Mouse (Mus musculus) heart, postnatal 0 days (tissue): ENCODE results near the gene Myl7. TPM values are rescaled to one million over a fixed set of nuclear protein-coding genes. Genes with fewer than 3 reads are reported as not detected.

ENCODE experiments used
- ATAC-seq: fragments of 200-750 bp; cut with Nextera tagmentation; 2 replicates; pipeline ENCODE4 v1.8.0; 2017; ENCODE audit warnings: low read depth, moderate number of reproducible peaks, moderate library complexity; ENCODE audit not compliant: insufficient read depth
- DNase-seq: peaks from one replicate; pipeline ENCODE4 v3.0.0-alpha.2; 2016; ENCODE audit warnings: low spot score
- H3K27ac ChIP-seq: fragments of 300-500 bp; sonication (generic); 2 replicates; pipeline ENCODE4 v1.5.1; 2014; ENCODE audit warnings: low read depth, mild to moderate bottlenecking
- H3K27me3 ChIP-seq: fragments of 300-500 bp; sonication (generic); 2 replicates; pipeline ENCODE4 v1.6.1; 2014; ENCODE audit warnings: low read length, mixed read lengths; ENCODE audit not compliant: control insufficient read depth, insufficient read depth
- H3K36me3 ChIP-seq: fragments of 300-500 bp; sonication (generic); replicated peaks from 2 replicates; pipeline ENCODE4 v1.6.1; 2014; ENCODE audit warnings: low read length, mixed read lengths; ENCODE audit not compliant: control insufficient read depth, insufficient read depth
- H3K4me1 ChIP-seq: fragments of 300-500 bp; sonication (generic); 2 replicates; pipeline ENCODE4 v1.6.1; 2014; ENCODE audit warnings: antibody characterized with exemption; ENCODE audit not compliant: control insufficient read depth, insufficient read depth
- H3K4me2 ChIP-seq: fragments of 300-500 bp; sonication (generic); 2 replicates; pipeline ENCODE4 v1.6.1; 2014; ENCODE audit warnings: low read depth, mild to moderate bottlenecking, low read length, moderate library complexity
- H3K4me3 ChIP-seq: fragments of 300-500 bp; sonication (generic); 2 replicates; pipeline ENCODE4 v1.5.1; 2014; ENCODE audit warnings: low read depth, low read length
- H3K9ac ChIP-seq: fragments of 300-500 bp; sonication (generic); replicated peaks from 2 replicates; pipeline ENCODE4 v1.6.1; 2014; ENCODE audit warnings: low read depth, low read length, mixed read lengths
- H3K9me3 ChIP-seq: fragments of 300-500 bp; sonication (generic); replicated peaks from 2 replicates; pipeline ENCODE4 v1.6.1; 2016; ENCODE audit warnings: low read length; ENCODE audit not compliant: control insufficient read depth
- CTCF ChIP-seq: IDR thresholded peaks from 2 replicates; pipeline ENCODE4 v1.5.1; 2016; ENCODE audit warnings: antibody characterized with exemption, control low read depth, low read depth
- EP300 ChIP-seq: IDR thresholded peaks from 2 replicates; pipeline ENCODE4 v1.6.1; 2016; ENCODE audit warnings: antibody characterized with exemption, low read depth
- WGBS: fragments of 180-500 bp; shearing (Covaris S2); extraction: QIAGEN DNeasy Blood & Tissue Kit; methylation state at CpG from one replicate; pipeline ENCODE4 v1.1.7; 2014; 5-methylcytosine and 5-hydroxymethylcytosine counted together
- polyA plus RNA-seq: library from polyadenylated mRNA; unstranded; fragments of >200 nt; fragmentation: Nextera tagmentation; extraction: Ambion mirVana; gene quantifications from 2 replicates; pipeline ENCODE4 v1.2.1, GENCODE M21; 2015
- total RNA-seq: library from RNA; depleted of rRNA; stranded (reverse); fragments of >200 nt; gene quantifications from 2 replicates; pipeline ENCODE4 v1.2.3, GENCODE M21; 2014; ENCODE audit warnings: low replicate concordance

Myl7 gene
- total and polyA plus RNA-seq, 2 experiments from 2014 or later: 1,536 to 5,015 TPM

GRCm38 (mm10) chr11:5877421-5877820, 21.2 kb downstream of the Myl7 start:
- H3K9me3 ChIP-seq: no peaks in the 10 kb centered on the region
- no peak overlapping the region for H3K27ac ChIP-seq
- ATAC-seq (no peak), DNase-seq (no peak)
- peaks cover 9% of the 10 kb centered on the region for H3K4me1 ChIP-seq
- peak overlapping the region; percentile 65 for H3K4me3 ChIP-seq
- no peaks in the 10 kb centered on the region for H3K27me3 ChIP-seq
- 1% methylated on average over 5 of the region's 5 CpGs for WGBS
- peak overlapping the region; percentile 57 for H3K9ac ChIP-seq
- TF ChIP-seq EP300: no peak
- TF ChIP-seq CTCF: no peak
- H3K36me3 ChIP-seq: peaks cover 30% of the 10 kb centered on the region
- H3K4me2 ChIP-seq: peak overlapping the region; percentile 82

GRCm38 (mm10) chr11:5873192-5873591, 25.4 kb downstream of the Myl7 start:
- Histone ChIP-seq H3K4me2 (no peak overlapping the region), H3K27me3 (no peaks in the 10 kb centered on the region), H3K4me3 (no peak overlapping the region), H3K4me1 (peaks cover 9% of the 10 kb centered on the region), H3K9ac (no peak overlapping the region), H3K36me3 (peaks cover 51% of the 10 kb centered on the region), H3K9me3 (no peaks in the 10 kb centered on the region), H3K27ac (no peak overlapping the region)
- ATAC-seq: no peak
- no peak for TF ChIP-seq CTCF
- no peak for TF ChIP-seq EP300
- 92% methylated on average over 9 of the region's 9 CpGs for WGBS
- no peak for DNase-seq

- TF ChIP-seq CTCF (no peak), EP300 (no peak)
Observed at GRCm38 (mm10) chr11:5872707-5873106, 25.9 kb downstream of the Myl7 start.

GRCm38 (mm10) chr11:5870069-5870468, 28.5 kb downstream of the Myl7 start:
- no peak for DNase-seq
- no peak for ATAC-seq
- no peaks in the 10 kb centered on the region for H3K4me1 ChIP-seq
- no peak overlapping the region for H3K4me2 ChIP-seq
- peaks cover 47% of the 10 kb centered on the region for H3K36me3 ChIP-seq
- 81% methylated on average over 16 of the region's 16 CpGs for WGBS
- H3K4me3 ChIP-seq: no peak overlapping the region
- TF ChIP-seq EP300: no peak
- no peak for TF ChIP-seq CTCF
- no peaks in the 10 kb centered on the region for H3K27me3 ChIP-seq
- H3K9me3 ChIP-seq: no peaks in the 10 kb centered on the region
- no peak overlapping the region for H3K9ac ChIP-seq
- no peak overlapping the region for H3K27ac ChIP-seq

More at GRCm38 (mm10) chr11:5872707-5873106, 25.9 kb downstream of the Myl7 start:
- no peak overlapping the region for H3K4me2 ChIP-seq
- H3K4me3 ChIP-seq: no peak overlapping the region
- H3K27ac ChIP-seq: no peak overlapping the region
- no peaks in the 10 kb centered on the region for H3K27me3 ChIP-seq
- no peak for ATAC-seq
- H3K9ac ChIP-seq: no peak overlapping the region
- no peak for DNase-seq
- peaks cover 51% of the 10 kb centered on the region for H3K36me3 ChIP-seq
- 95% methylated on average over 11 of the region's 11 CpGs for WGBS
- H3K4me1 ChIP-seq: peaks cover 8% of the 10 kb centered on the region
- H3K9me3 ChIP-seq: no peaks in the 10 kb centered on the region

- Histone ChIP-seq H3K4me3 (no peak overlapping the region), H3K4me1 (no peaks in the 10 kb centered on the region), H3K27me3 (no peaks in the 10 kb centered on the region), H3K4me2 (no peak overlapping the region), H3K36me3 (peaks cover 40% of the 10 kb centered on the region), H3K9ac (no peak overlapping the region), H3K9me3 (no peaks in the 10 kb centered on the region), H3K27ac (no peak overlapping the region)
- TF ChIP-seq CTCF (no peak), EP300 (no peak)
- DNase-seq (no peak), ATAC-seq (no peak)
- WGBS: 91% methylated on average over 16 of the region's 16 CpGs
Observed at GRCm38 (mm10) chr11:5869331-5869730, 29.3 kb downstream of the Myl7 start.

GRCm38 (mm10) chr11:5868324-5868723, 30.3 kb downstream of the Myl7 start:
- Histone ChIP-seq H3K9me3 (no peaks in the 10 kb centered on the region), H3K4me1 (no peaks in the 10 kb centered on the region), H3K36me3 (peaks cover 30% of the 10 kb centered on the region), H3K4me2 (no peak overlapping the region), H3K4me3 (no peak overlapping the region), H3K27ac (no peak overlapping the region), H3K27me3 (no peaks in the 10 kb centered on the region), H3K9ac (no peak overlapping the region)
- ATAC-seq (no peak), DNase-seq (no peak)
- no peak for TF ChIP-seq EP300
- no peak for TF ChIP-seq CTCF
- WGBS: 89% methylated on average over 12 of the region's 12 CpGs
